Mouse (Mus musculus) neural tube, embryonic 15.5 days (tissue): ENCODE results near the gene Enah. TPM values are rescaled to one million over a fixed set of nuclear protein-coding genes. Genes with fewer than 3 reads are reported as not detected.

ENCODE experiments used
- ATAC-seq: fragments of 200-750 bp; cut with Nextera tagmentation; 2 replicates; pipeline ENCODE4 v1.8.0; 2017; ENCODE audit warnings: mild to moderate bottlenecking, moderate TSS enrichment, moderate library complexity; ENCODE audit not compliant: low FRiP score
- H3K27ac ChIP-seq: fragments of 300-500 bp; sonication (generic); replicated peaks from 2 replicates; pipeline ENCODE4 v1.5.1; 2015; ENCODE audit warnings: mild to moderate bottlenecking, inconsistent platforms
- H3K27me3 ChIP-seq: fragments of 300-500 bp; sonication (generic); replicated peaks from 2 replicates; pipeline ENCODE4 v1.6.1; 2015; ENCODE audit warnings: inconsistent platforms
- H3K36me3 ChIP-seq: fragments of 300-500 bp; sonication (generic); 2 replicates; pipeline ENCODE4 v1.6.1; 2015; ENCODE audit warnings: inconsistent platforms
- H3K4me1 ChIP-seq: fragments of 300-500 bp; sonication (generic); 2 replicates; pipeline ENCODE4 v1.6.1; 2015; ENCODE audit warnings: inconsistent platforms
- H3K4me2 ChIP-seq: fragments of 300-500 bp; sonication (generic); 2 replicates; pipeline ENCODE4 v1.6.1; 2015; ENCODE audit warnings: inconsistent platforms, mild to moderate bottlenecking, moderate library complexity
- H3K4me3 ChIP-seq: fragments of 300-500 bp; sonication (generic); replicated peaks from 2 replicates; pipeline ENCODE4 v1.5.1; 2015; ENCODE audit warnings: mild to moderate bottlenecking, inconsistent platforms
- H3K9ac ChIP-seq: fragments of 300-500 bp; sonication (generic); replicated peaks from 2 replicates; pipeline ENCODE4 v1.6.1; 2015; ENCODE audit warnings: mild to moderate bottlenecking, inconsistent platforms
- H3K9me3 ChIP-seq: fragments of 300-500 bp; sonication (generic); replicated peaks from 2 replicates; pipeline ENCODE4 v1.6.1; 2016; ENCODE audit warnings: inconsistent platforms
- WGBS: fragments of 180-500 bp; shearing (Covaris S2); methylation state at CpG from one replicate; pipeline ENCODE4 v1.1.7; 2015; ENCODE audit warnings: mixed read lengths; 5-methylcytosine and 5-hydroxymethylcytosine counted together
- polyA plus RNA-seq: library from polyadenylated mRNA; unstranded; fragments of >200 nt; fragmentation: Nextera tagmentation; extraction: Ambion mirVana; gene quantifications from 2 replicates; pipeline ENCODE4 v1.2.1, GENCODE M21; 2015

The Enah gene
- polyA plus RNA-seq, 1 experiment from 2014 or later: 34.1 TPM

GRCm38 (mm10) chr1:181896991-181897390, 122.8 kb downstream of the Enah start:
- no peak overlapping the region for H3K4me2 ChIP-seq
- no peak for ATAC-seq
- no peak overlapping the region for H3K27ac ChIP-seq
- H3K4me1 ChIP-seq: peaks cover 7% of the 10 kb centered on the region
- H3K9me3 ChIP-seq: no peaks in the 10 kb centered on the region
- 73% methylated on average over 10 of the region's 10 CpGs for WGBS
- no peaks in the 10 kb centered on the region for H3K36me3 ChIP-seq
- no peak overlapping the region for H3K4me3 ChIP-seq
- H3K9ac ChIP-seq: no peak overlapping the region
- H3K27me3 ChIP-seq: no peaks in the 10 kb centered on the region

GRCm38 (mm10) chr1:181893721-181894120, 126.1 kb downstream of the Enah start:
- H3K9me3 ChIP-seq: no peaks in the 10 kb centered on the region
- H3K4me1 ChIP-seq: peaks cover 11% of the 10 kb centered on the region
- H3K4me2 ChIP-seq: no peak overlapping the region
- no peak overlapping the region for H3K4me3 ChIP-seq
- no peak for ATAC-seq
- no peaks in the 10 kb centered on the region for H3K36me3 ChIP-seq
- WGBS: 49% methylated on average over 8 of the region's 8 CpGs
- H3K9ac ChIP-seq: no peak overlapping the region
- no peaks in the 10 kb centered on the region for H3K27me3 ChIP-seq
- no peak overlapping the region for H3K27ac ChIP-seq

- no peak overlapping the region for H3K4me3 ChIP-seq
- no peaks in the 10 kb centered on the region for H3K9me3 ChIP-seq
- no peak overlapping the region for H3K9ac ChIP-seq
- WGBS: 93% methylated on average over 7 of the region's 7 CpGs
- H3K4me1 ChIP-seq: peaks cover 11% of the 10 kb centered on the region
- H3K27ac ChIP-seq: no peak overlapping the region
- H3K4me2 ChIP-seq: no peak overlapping the region
- ATAC-seq: no peak
- H3K27me3 ChIP-seq: no peaks in the 10 kb centered on the region
- no peaks in the 10 kb centered on the region for H3K36me3 ChIP-seq
These were observed 130.1 kb downstream of the Enah start for GRCm38 (mm10) chr1:181889670-181890069.

- Histone ChIP-seq H3K9me3 (no peaks in the 10 kb centered on the region), H3K4me1 (peaks cover 8% of the 10 kb centered on the region; the same call in 1 of the 2 replicates), H3K36me3 (no peaks in the 10 kb centered on the region), H3K27me3 (no peaks in the 10 kb centered on the region), H3K4me3 (no peak overlapping the region), H3K4me2 (peak overlapping the region; percentile 31), H3K27ac (no peak overlapping the region), H3K9ac (no peak overlapping the region)
- ATAC-seq: peak; percentile 80
- WGBS: 6% methylated on average over 11 of the region's 11 CpGs
These were observed 131.0 kb downstream of the Enah start for GRCm38 (mm10) chr1:181888801-181889200.

GRCm38 (mm10) chr1:181881532-181881931, 138.3 kb downstream of the Enah start:
- Histone ChIP-seq H3K4me2 (peak overlapping the region; percentile 5; the same call in 1 of the 2 replicates), H3K4me3 (no peak overlapping the region), H3K27me3 (no peaks in the 10 kb centered on the region), H3K36me3 (no peaks in the 10 kb centered on the region), H3K9me3 (no peaks in the 10 kb centered on the region), H3K4me1 (peaks cover 8% of the 10 kb centered on the region; the same call in 1 of the 2 replicates), H3K9ac (no peak overlapping the region), H3K27ac (no peak overlapping the region)
- 30% methylated on average over 8 of the region's 8 CpGs for WGBS
- peak; percentile 70 for ATAC-seq

GRCm38 (mm10) chr1:181880752-181881325, 139.0 kb downstream of the Enah start:
- no peak overlapping the region for H3K4me2 ChIP-seq
- H3K9me3 ChIP-seq: no peaks in the 10 kb centered on the region
- H3K4me1 ChIP-seq: peaks cover 8% of the 10 kb centered on the region; the same call in 1 of the 2 replicates
- H3K9ac ChIP-seq: no peak overlapping the region
- no peak overlapping the region for H3K4me3 ChIP-seq
- no peak for ATAC-seq
- 58% methylated on average over 15 of the region's 15 CpGs for WGBS
- H3K27ac ChIP-seq: no peak overlapping the region
- no peaks in the 10 kb centered on the region for H3K36me3 ChIP-seq
- H3K27me3 ChIP-seq: no peaks in the 10 kb centered on the region

GRCm38 (mm10) chr1:181878436-181878835, 141.4 kb downstream of the Enah start:
- Histone ChIP-seq H3K4me3 (no peak overlapping the region), H3K4me2 (no peak overlapping the region), H3K9me3 (no peaks in the 10 kb centered on the region), H3K9ac (no peak overlapping the region), H3K27ac (no peak overlapping the region), H3K27me3 (no peaks in the 10 kb centered on the region), H3K4me1 (peaks cover 8% of the 10 kb centered on the region; the same call in 1 of the 2 replicates), H3K36me3 (no peaks in the 10 kb centered on the region)
- 77% methylated on average over 5 of the region's 5 CpGs for WGBS
- 0 out of 2 replicates have a peak, but pooled peaks have one; percentile 29 for ATAC-seq

- H3K27ac ChIP-seq: no peak overlapping the region
- no peaks in the 10 kb centered on the region for H3K36me3 ChIP-seq
- no peaks in the 10 kb centered on the region for H3K27me3 ChIP-seq
- no peaks in the 10 kb centered on the region for H3K9me3 ChIP-seq
- no peak overlapping the region for H3K4me2 ChIP-seq
- no peak for ATAC-seq
- peaks cover 8% of the 10 kb centered on the region; the same call in 1 of the 2 replicates for H3K4me1 ChIP-seq
- H3K9ac ChIP-seq: no peak overlapping the region
- H3K4me3 ChIP-seq: no peak overlapping the region
- WGBS: 63% methylated on average over 5 of the region's 5 CpGs
These were observed 142.7 kb downstream of the Enah start for GRCm38 (mm10) chr1:181877088-181877487.

- Histone ChIP-seq H3K9me3 (no peaks in the 10 kb centered on the region), H3K27me3 (no peaks in the 10 kb centered on the region), H3K36me3 (no peaks in the 10 kb centered on the region), H3K9ac (no peak overlapping the region), H3K4me1 (peaks cover 7% of the 10 kb centered on the region; the same call in 1 of the 2 replicates), H3K4me2 (no peak overlapping the region), H3K27ac (no peak overlapping the region), H3K4me3 (no peak overlapping the region)
- no peak for ATAC-seq
- WGBS: 78% methylated on average over 3 of the region's 3 CpGs
These were observed 143.1 kb downstream of the Enah start for GRCm38 (mm10) chr1:181876656-181877055.

- no peak overlapping the region for H3K9ac ChIP-seq
- no peaks in the 10 kb centered on the region for H3K36me3 ChIP-seq
- no peak overlapping the region for H3K4me2 ChIP-seq
- H3K9me3 ChIP-seq: no peaks in the 10 kb centered on the region
- 82% methylated on average over 9 of the region's 9 CpGs for WGBS
- H3K27me3 ChIP-seq: no peaks in the 10 kb centered on the region
- ATAC-seq: no peak
- H3K4me1 ChIP-seq: no peaks in the 10 kb centered on the region
- no peak overlapping the region for H3K27ac ChIP-seq
- no peak overlapping the region for H3K4me3 ChIP-seq
These were observed 146.5 kb downstream of the Enah start for GRCm38 (mm10) chr1:181873086-181873920.

- H3K9ac ChIP-seq: no peak overlapping the region
- no peaks in the 10 kb centered on the region for H3K4me1 ChIP-seq
- no peaks in the 10 kb centered on the region for H3K36me3 ChIP-seq
- H3K4me3 ChIP-seq: no peak overlapping the region
- WGBS: 72% methylated on average over 3 of the region's 3 CpGs
- H3K9me3 ChIP-seq: no peaks in the 10 kb centered on the region
- H3K27ac ChIP-seq: no peak overlapping the region
- no peak for ATAC-seq
- H3K4me2 ChIP-seq: no peak overlapping the region
- H3K27me3 ChIP-seq: no peaks in the 10 kb centered on the region
These were observed 147.2 kb downstream of the Enah start for GRCm38 (mm10) chr1:181872639-181873038.
